In genomic region chr13:55321434-55322129, GRCm38 (mm10) we compare ENCODE assay signal across 8 mouse cellular contexts. TPM values are rescaled to one million over a fixed set of nuclear protein-coding genes. Genes with fewer than 3 reads are reported as not detected.
A peak's percentile ranks its signal among the peaks of the same experiment; 100 is the strongest.
DNase-seq lines count a peak whose midpoint lies in the region; ATAC-seq lines count a peak whose summit lies in the region.

Rab24 (minus strand) TSS chr13:55321946.

- peak; percentile 93 for ATAC-seq in hindbrain, embryonic 11.5 days (ENCODE audit: low FRiP score)

- 0 out of 2 replicates have a peak within 1 kb of the TSS, but pooled peaks have one; percentile 43 for H3K27ac ChIP-seq in hindbrain, embryonic 11.5 days (ENCODE audit: low read depth, low read length)

- peaks cover 8% of the 10 kb centered on the region for H3K36me3 ChIP-seq in hindbrain, embryonic 11.5 days (ENCODE audit: control insufficient read depth, insufficient read depth, low read length)

- H3K27me3 ChIP-seq in hindbrain, embryonic 11.5 days (ENCODE audit: control insufficient read depth, insufficient read depth, low read length), result no peaks in the 10 kb centered on the region

- H3K4me2 ChIP-seq in hindbrain, embryonic 11.5 days (replicated peaks; ENCODE audit: low read depth, low read length), result peak within 1 kb of the TSS; percentile 93

- H3K9ac ChIP-seq in hindbrain, embryonic 11.5 days (ENCODE audit: low read depth, low read length), result peak within 1 kb of the TSS; percentile 91

- peaks cover 5% of the 10 kb centered on the region; the same call in 1 of the 2 replicates for H3K4me1 ChIP-seq in hindbrain, embryonic 11.5 days (replicated peaks; ENCODE audit: control insufficient read depth, insufficient read depth, low read length)

- peak within 1 kb of the TSS; percentile 72 for H3K4me3 ChIP-seq in hindbrain, embryonic 11.5 days (ENCODE audit: low read depth, low read length)

- WGBS in hindbrain, embryonic 11.5 days, result under 1% methylated on average over 68 of the region's 73 CpGs

- no peaks in the 10 kb centered on the region for H3K9me3 ChIP-seq in hindbrain, embryonic 11.5 days (ENCODE audit: control insufficient read depth, low read length)

- peak; percentile 92 for DNase-seq in NIH3T3 (ENCODE audit: low read depth)
- DNase-seq in cerebellum, postnatal 10 days, result peak; percentile 95
- peak; percentile 83 to 87 for DNase-seq in frontal cortex, postnatal 10 days (ENCODE audit: low spot score in 2 of 2)
- peak; percentile 95 for DNase-seq in hindbrain, embryonic 11.5 days (ENCODE audit: low spot score)
- DNase-seq in layer of hippocampus, postnatal 25 days (ENCODE audit: extremely low spot score in 1 of 2, low spot score in 1 of 2), result peak; percentile 77 to 85
- DNase-seq in lung, postnatal 25 days (ENCODE audit: low spot score), result peak; percentile 88
- peak; percentile 68 for DNase-seq in retina, adult 2 months (ENCODE audit: low read depth, low spot score)
- DNase-seq in thymus, postnatal 25 days, result peak; percentile 89

RNA-seq across cellular contexts. Expression of gene Rab24, which starts in this region (rescaled TPM):
- polyA plus RNA-seq in hindbrain, embryonic 11.5 days (2014; fragmentation: Nextera tagmentation; extraction: Ambion mirVana), result 90.2 and 90.9 TPM in 2 replicates
- total RNA-seq in layer of hippocampus, postnatal 25 days (2021), result 10 to 100 TPM; 74.0 to 83.3 TPM

Comparison
In these comparisons a context has a peak if more than half of its experiments do, and no peak if none do; other contexts are left out.
1. Peak in every context shown above with its lines: DNase-seq, ATAC-seq, H3K4me3 ChIP-seq and H3K27ac ChIP-seq.